Comparison of ENCODE assay signal across 8 mouse cellular contexts in genomic region chr11:32533482-32534261, GRCm38 (mm10). TPM values are rescaled to one million over a fixed set of nuclear protein-coding genes. Genes with fewer than 3 reads are reported as not detected.
DNase-seq lines count a peak whose midpoint lies in the region; ATAC-seq and TF ChIP-seq lines count a peak whose summit lies in the region.

No protein-coding gene starts in this region.

- H3K9ac ChIP-seq in heart, embryonic 12.5 days: peak overlapping the region; percentile 75

- ATAC-seq in heart, embryonic 12.5 days (ENCODE audit: insufficient number of reproducible peaks, low FRiP score): peak; percentile 50; the same call in 1 of the 2 replicates

- TF ChIP-seq CTCF in cerebellum, adult 2 months (IDR thresholded peaks at IDR 0.05; ENCODE audit: borderline replicate concordance, insufficient read depth, low read depth, low read length): no peak

- peaks cover 15% of the 10 kb centered on the region for H3K4me1 ChIP-seq in cerebellum, adult 2 months (ENCODE audit: control insufficient read depth, insufficient read depth, low read length)
- peaks cover 26% of the 10 kb centered on the region for H3K4me1 ChIP-seq in heart, embryonic 12.5 days (replicated peaks)

- peak; percentile 61 for DNase-seq in layer of hippocampus, adult 9-11 months
- DNase-seq in layer of hippocampus, postnatal 25 days (ENCODE audit: extremely low spot score in 1 of 2, low spot score in 1 of 2): no peak
- peak; percentile 66 to 69 for DNase-seq in cerebellum, adult 2 months
- peak; percentile 60 to 69 for DNase-seq in kidney, postnatal 25 days
- DNase-seq in lung, postnatal 25 days (ENCODE audit: low spot score): peak; percentile 73
- peak; percentile 67 for DNase-seq in right cerebral cortex, adult 18-20 months
- no peak for DNase-seq in gastrocnemius, adult 8-10 months (ENCODE audit: low spot score in 2 of 2)

- peak; percentile 26; the same call in 1 of the 2 replicates for TF ChIP-seq POLR2A in cerebellum, adult 2 months (IDR thresholded peaks at IDR 0.05; ENCODE audit: borderline replicate concordance, insufficient read depth, low read length)

- H3K4me2 ChIP-seq in heart, embryonic 12.5 days: peak overlapping the region; percentile 88

- no peaks in the 10 kb centered on the region for H3K27me3 ChIP-seq in cerebellum, adult 2 months (ENCODE audit: control insufficient read depth, insufficient read depth, low read length)
- H3K27me3 ChIP-seq in heart, embryonic 12.5 days (replicated peaks): peaks cover 5% of the 10 kb centered on the region; the same call in 1 of the 2 replicates

- H3K9me3 ChIP-seq in heart, embryonic 12.5 days (replicated peaks): no peaks in the 10 kb centered on the region

- peak overlapping the region; percentile 64 for H3K27ac ChIP-seq in cerebellum, adult 2 months (ENCODE audit: insufficient read depth, low read length)
- no peak overlapping the region for H3K27ac ChIP-seq in heart, embryonic 12.5 days (ENCODE audit: poor library complexity, severe bottlenecking)

- no peaks in the 10 kb centered on the region for H3K36me3 ChIP-seq in heart, embryonic 12.5 days

- peak overlapping the region; percentile 95 for H3K4me3 ChIP-seq in cerebellum, adult 2 months (replicated peaks; ENCODE audit: insufficient read depth, low read depth, low read length)
- H3K4me3 ChIP-seq in heart, embryonic 12.5 days: peak overlapping the region; percentile 74

- 3% methylated on average over 24 of the region's 24 CpGs for WGBS in cerebellum, adult 2 months
- under 1% methylated on average over 24 of the region's 24 CpGs for WGBS in heart, embryonic 12.5 days

RNA-seq across cellular contexts. Expression of gene Stk10, which starts 0.6 kb away (rescaled TPM):
- 1 to 10 TPM; 7.6 to 8.6 TPM for total RNA-seq in layer of hippocampus, postnatal 25 days (2021)
- 19.6 and 21.6 TPM in 2 replicates for polyA plus RNA-seq in cerebellum, adult 2 months (2012; rRNA removed)
- polyA plus RNA-seq in heart, embryonic 12.5 days (2016; fragmentation: Nextera tagmentation; extraction: Ambion mirVana): 2.9 and 3.2 TPM in 2 replicates
- total RNA-seq in gastrocnemius, adult 8-10 months (2022): 1 to 10 TPM; 1.2 to 2.4 (median 1.9) TPM

RNA-seq across cellular contexts. Expression of gene Efcab9, which starts 1.8 kb away (rescaled TPM):
- total RNA-seq in layer of hippocampus, postnatal 25 days (2021): 1 to 10 TPM; 1.2 TPM
- polyA plus RNA-seq in cerebellum, adult 2 months (2012; rRNA removed): 0.97 and 1.4 TPM in 2 replicates
- 0.31 and 0.36 TPM in 2 replicates for polyA plus RNA-seq in heart, embryonic 12.5 days (2016; fragmentation: Nextera tagmentation; extraction: Ambion mirVana)
- 1 to 10 TPM in 3 of 4 experiments, under 1 TPM in 1; 0.74 to 1.7 (median 1.3) TPM for total RNA-seq in gastrocnemius, adult 8-10 months (2022)

Comparison
In these comparisons a context has a peak if more than half of its experiments do, and no peak if none do; other contexts are left out.
1. DNase-seq: peak in layer of hippocampus, adult 9-11 months (single experiment), cerebellum, adult 2 months (2 of 2), kidney, postnatal 25 days (2 of 2), lung, postnatal 25 days (single experiment) and right cerebral cortex, adult 18-20 months (single experiment); none in layer of hippocampus, postnatal 25 days (0 of 2) and gastrocnemius, adult 8-10 months (0 of 2).